8 mouse cellular contexts compared by ENCODE assay signal in genomic region chr9:37656931-37657481, GRCm38 (mm10). TPM values are rescaled to one million over a fixed set of nuclear protein-coding genes. Genes with fewer than 3 reads are reported as not detected.
DNase-seq lines count a peak whose midpoint lies in the region; ATAC-seq and TF ChIP-seq lines count a peak whose summit lies in the region.

Gene Tbrg1, minus strand, starts transcription at chr9:37657312.

- no peaks in the 10 kb centered on the region for H3K27me3 ChIP-seq in embryonic facial prominence, embryonic 15.5 days
- H3K27me3 ChIP-seq in limb, embryonic 14.5 days (ENCODE audit: control insufficient read depth, insufficient read depth, low read length) = no peaks in the 10 kb centered on the region
- no peaks in the 10 kb centered on the region for H3K27me3 ChIP-seq in midbrain, postnatal 0 days (ENCODE audit: insufficient read depth, low read length)

- peak within 1 kb of the TSS; percentile 97 for H3K27ac ChIP-seq in embryonic facial prominence, embryonic 15.5 days (replicated peaks)
- peak within 1 kb of the TSS; percentile 95 for H3K27ac ChIP-seq in limb, embryonic 14.5 days (replicated peaks; ENCODE audit: low read depth, low read length)
- peak within 1 kb of the TSS; percentile 71 for H3K27ac ChIP-seq in midbrain, postnatal 0 days (ENCODE audit: low read depth, low read length)

- 0 out of 2 replicates have a peak, but pooled peaks have one; percentile 36 for TF ChIP-seq POLR2A in limb, embryonic 14.5 days (IDR thresholded peaks at IDR 0.05; ENCODE audit: borderline replicate concordance, extremely low read depth, insufficient read depth, insufficient read length)

- peak within 1 kb of the TSS; percentile 66 for H3K9ac ChIP-seq in embryonic facial prominence, embryonic 15.5 days
- peak within 1 kb of the TSS; percentile 81 for H3K9ac ChIP-seq in limb, embryonic 14.5 days (ENCODE audit: low read depth, low read length, severe bottlenecking)
- peak within 1 kb of the TSS; percentile 67 for H3K9ac ChIP-seq in midbrain, postnatal 0 days (replicated peaks; ENCODE audit: low read length, poor library complexity, severe bottlenecking)

- peak within 1 kb of the TSS; percentile 57 for H3K4me2 ChIP-seq in embryonic facial prominence, embryonic 15.5 days (replicated peaks)
- peak within 1 kb of the TSS; percentile 65 for H3K4me2 ChIP-seq in limb, embryonic 14.5 days (replicated peaks; ENCODE audit: low read depth, low read length, severe bottlenecking)
- peak within 1 kb of the TSS; percentile 73 for H3K4me2 ChIP-seq in midbrain, postnatal 0 days (ENCODE audit: low read depth, low read length, poor library complexity, severe bottlenecking)

- ATAC-seq in embryonic facial prominence, embryonic 15.5 days (ENCODE audit: insufficient number of reproducible peaks, low FRiP score, low TSS enrichment, low read depth) = peak; percentile 89
- ATAC-seq in limb, embryonic 14.5 days (ENCODE audit: low FRiP score, low read depth) = peak; percentile 94
- peak; percentile 94 for ATAC-seq in midbrain, postnatal 0 days (ENCODE audit: low FRiP score)

- peak within 1 kb of the TSS; percentile 87 for H3K4me3 ChIP-seq in embryonic facial prominence, embryonic 15.5 days (replicated peaks)
- peak within 1 kb of the TSS; percentile 78 for H3K4me3 ChIP-seq in limb, embryonic 14.5 days (replicated peaks; ENCODE audit: low read length)
- peak within 1 kb of the TSS; percentile 78 for H3K4me3 ChIP-seq in midbrain, postnatal 0 days (ENCODE audit: low read depth, low read length)

- no peaks in the 10 kb centered on the region for H3K9me3 ChIP-seq in embryonic facial prominence, embryonic 15.5 days (replicated peaks)
- H3K9me3 ChIP-seq in limb, embryonic 14.5 days (ENCODE audit: control insufficient read depth, low read length) = no peaks in the 10 kb centered on the region
- H3K9me3 ChIP-seq in midbrain, postnatal 0 days (ENCODE audit: low read length) = no peaks in the 10 kb centered on the region

- peaks cover 25% of the 10 kb centered on the region for H3K36me3 ChIP-seq in embryonic facial prominence, embryonic 15.5 days
- H3K36me3 ChIP-seq in limb, embryonic 14.5 days (ENCODE audit: control insufficient read depth, insufficient read depth, low read length) = peaks cover 25% of the 10 kb centered on the region
- peaks cover 22% of the 10 kb centered on the region; the same call in 1 of the 2 replicates for H3K36me3 ChIP-seq in midbrain, postnatal 0 days (ENCODE audit: insufficient read depth, low read length)

- H3K4me1 ChIP-seq in embryonic facial prominence, embryonic 15.5 days = peaks cover 7% of the 10 kb centered on the region; the same call in 1 of the 2 replicates
- H3K4me1 ChIP-seq in limb, embryonic 14.5 days (ENCODE audit: control insufficient read depth, insufficient read depth, low read length) = peaks cover 6% of the 10 kb centered on the region; the same call in 1 of the 2 replicates
- peaks cover 3% of the 10 kb centered on the region; the same call in 1 of the 2 replicates for H3K4me1 ChIP-seq in midbrain, postnatal 0 days (ENCODE audit: insufficient read depth, low read length)

- under 1% methylated on average over 36 of the region's 36 CpGs for WGBS in embryonic facial prominence, embryonic 15.5 days
- WGBS in limb, embryonic 14.5 days = under 1% methylated on average over 36 of the region's 36 CpGs
- under 1% methylated on average over 36 of the region's 36 CpGs for WGBS in midbrain, postnatal 0 days

- no peak for TF ChIP-seq CTCF in midbrain, postnatal 0 days (IDR thresholded peaks at IDR 0.05)

- peak; percentile 97 for DNase-seq in 3T3-L1 (ENCODE audit: low read depth, low spot score)
- peak; percentile 50 to 66 for DNase-seq in adrenal gland, postnatal 4 days (ENCODE audit: low spot score in 2 of 2)
- peak; percentile 87 for DNase-seq in heart, adult 8-10 months (ENCODE audit: low spot score)
- DNase-seq in kidney, adult 9 months = peak; percentile 87
- DNase-seq in limb, embryonic 14.5 days (ENCODE audit: low spot score) = peak; percentile 91
- DNase-seq in midbrain, postnatal 0 days (ENCODE audit: low spot score) = peak; percentile 85
- peak; percentile 24 to 58 for DNase-seq in spleen, postnatal 14 days (ENCODE audit: low spot score in 2 of 2)

RNA-seq across cellular contexts. Expression of gene Tbrg1, which starts in this region (rescaled TPM):
- total RNA-seq in adrenal gland, postnatal 4 days (2021) = 100 to 1,000 TPM; 102 to 112 TPM
- polyA plus RNA-seq in embryonic facial prominence, embryonic 15.5 days (2015; fragmentation: Nextera tagmentation; extraction: Ambion mirVana) = 179 and 192 TPM in 2 replicates
- total RNA-seq in heart, adult 8-10 months (2022) = 10 to 100 TPM; 29.8 to 35.8 (median 34.0) TPM
- polyA plus RNA-seq in limb, embryonic 14.5 days (2012; rRNA removed) = 110 and 122 TPM in 2 replicates
- polyA plus RNA-seq in limb, embryonic 14.5 days (2014; fragmentation: Nextera tagmentation; extraction: Ambion mirVana) = 208 and 211 TPM in 2 replicates
- total RNA-seq in midbrain, postnatal 0 days (2014; rRNA removed) = 55.3 and 55.7 TPM in 2 replicates
- 91.4 and 94.4 TPM in 2 replicates for polyA plus RNA-seq in midbrain, postnatal 0 days (2015; fragmentation: Nextera tagmentation; extraction: Ambion mirVana)

Comparison
In these comparisons a context has a peak if more than half of its experiments do, and no peak if none do; other contexts are left out.
1. Peak in every context shown above with its lines: DNase-seq, ATAC-seq, H3K4me3 ChIP-seq and H3K27ac ChIP-seq.
2. DNase-seq: peak in every context shown above with its lines; median percentile 97 in 3T3-L1; 91 in limb, embryonic 14.5 days; 87 in heart, adult 8-10 months; 87 in kidney, adult 9 months; 85 in midbrain, postnatal 0 days; 58 in adrenal gland, postnatal 4 days; 41 in spleen, postnatal 14 days.